Mouse (Mus musculus) large intestine, adult 2 months (tissue): ENCODE measurements around the gene Slain2. TPM values are rescaled to one million over a fixed set of nuclear protein-coding genes. Genes with fewer than 3 reads are reported as not detected.

ENCODE experiments used
- DNase-seq: peaks from one replicate; pipeline ENCODE4 v3.0.0-alpha.2; 2012; ENCODE audit warnings: low read depth, low spot score
- WGBS: fragments of 180-500 bp; shearing (Covaris S2); methylation state at CpG from one replicate; pipeline ENCODE4 v1.1.7; 2018; 5-methylcytosine and 5-hydroxymethylcytosine counted together
- polyA plus RNA-seq: library from polyadenylated mRNA; depleted of rRNA; stranded (reverse); fragments of >200 nt; gene quantifications from 2 replicates; pipeline ENCODE4 v1.2.3, GENCODE M21; 2012

The Slain2 gene
- polyA plus RNA-seq, 1 experiment = 14.8 TPM

GRCm38 (mm10) chr5:72896478-72897279, 17.4 kb upstream of the Slain2 start:
- DNase-seq = no peak
- WGBS = 66% methylated on average over 18 of the region's 18 CpGs

GRCm38 (mm10) chr5:72897998-72898397, 16.1 kb upstream of the Slain2 start:
- no peak for DNase-seq
- 67% methylated on average over 6 of the region's 6 CpGs for WGBS

DNA sequence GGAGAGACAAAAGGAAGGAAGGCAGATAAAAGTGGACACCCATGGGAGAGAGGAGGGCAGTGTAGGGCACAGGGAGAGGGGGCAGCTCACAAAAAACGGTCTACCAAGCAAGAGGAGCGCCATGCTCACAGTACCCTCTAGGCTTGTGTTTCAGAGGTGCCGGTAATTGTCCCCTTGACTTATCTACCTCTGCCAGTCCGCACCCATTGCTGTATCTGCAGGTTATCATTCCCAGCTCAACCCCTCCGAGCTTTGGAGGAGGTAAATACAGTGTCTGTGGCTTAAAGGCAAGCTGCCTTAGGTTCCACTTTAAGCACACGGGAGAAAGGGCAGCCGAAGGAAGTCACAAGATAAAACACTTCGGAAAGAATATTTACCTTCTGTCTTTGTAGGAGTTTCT, 14.8 kb upstream of the Slain2 start:
- 91% methylated on average over 8 of the region's 8 CpGs for WGBS
- no peak for DNase-seq

- no peak for DNase-seq
- 79% methylated on average over 4 of the region's 4 CpGs for WGBS
These were observed 12.2 kb upstream of the Slain2 start for GRCm38 (mm10) chr5:72901866-72902265.

DNA sequence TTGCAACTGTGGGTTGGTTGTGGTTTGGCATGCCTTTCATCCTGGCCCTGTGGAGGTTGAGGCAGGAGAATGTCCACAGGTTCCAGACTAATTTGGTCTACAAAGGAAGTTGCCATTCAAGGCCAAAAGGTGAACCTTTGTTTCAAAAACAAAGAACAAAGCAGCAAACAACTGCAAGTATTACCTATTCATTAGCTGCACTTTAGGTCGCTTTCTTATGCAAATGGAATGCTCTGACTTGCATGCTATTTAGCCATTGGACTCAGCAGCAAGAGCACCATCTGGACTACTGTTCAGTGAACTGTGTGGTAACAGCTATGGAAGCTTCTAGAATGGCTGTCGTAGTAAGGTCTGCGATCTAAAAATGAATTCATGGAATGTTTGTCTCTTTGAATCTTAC, 11.8 kb upstream of the Slain2 start:
- WGBS = 65% methylated on average over 3 of the region's 3 CpGs
- no peak for DNase-seq

- DNase-seq = no peak
- WGBS = 79% methylated on average over 3 of the region's 3 CpGs
These were observed 11.1 kb upstream of the Slain2 start for GRCm38 (mm10) chr5:72902876-72903516.

DNA sequence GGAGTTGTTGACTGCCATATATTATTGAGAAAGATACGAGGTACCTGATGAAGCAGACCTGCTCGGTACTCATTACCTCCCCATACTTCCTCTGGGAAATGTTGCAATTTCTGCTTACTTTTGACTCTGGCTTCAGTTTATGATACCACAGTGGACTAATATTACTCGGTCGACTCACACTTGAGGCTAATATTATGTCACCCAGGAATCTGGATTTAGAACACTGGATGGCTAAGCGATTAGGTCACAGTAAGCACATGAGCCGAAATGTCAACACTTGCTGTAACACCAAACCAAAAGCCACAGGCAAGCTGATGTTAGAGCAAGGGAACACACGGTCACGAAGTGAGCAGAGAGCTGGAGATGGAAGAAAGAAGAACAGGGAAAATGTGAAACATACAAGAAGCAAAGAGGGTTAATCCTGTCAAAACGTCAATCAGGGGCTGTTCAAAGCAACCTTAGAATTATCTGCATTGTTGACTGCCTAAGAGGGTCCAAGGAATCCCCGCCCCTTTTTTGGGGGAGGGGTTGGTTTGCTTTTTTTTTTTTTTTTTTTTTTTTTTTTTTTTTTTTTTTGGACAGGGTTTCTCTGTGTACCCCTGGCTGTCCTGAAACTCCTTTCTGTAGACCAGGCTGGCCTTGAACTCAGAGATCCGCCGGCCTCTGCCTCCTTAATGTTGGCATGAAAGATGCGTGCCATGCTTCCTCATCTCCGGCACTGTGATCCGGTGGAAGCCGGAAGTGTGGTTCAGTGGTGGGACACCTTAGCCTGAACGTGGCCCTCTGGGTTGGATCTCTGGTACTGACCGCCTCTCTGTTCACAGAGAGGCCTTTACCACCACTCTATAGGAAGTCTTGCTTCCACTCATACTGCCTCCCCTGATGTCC, 9.0 kb upstream of the Slain2 start:
- no peak for DNase-seq
- WGBS = 64% methylated on average over 18 of the region's 18 CpGs

GRCm38 (mm10) chr5:72907402-72907801, 6.7 kb upstream of the Slain2 start:
- no peak for DNase-seq
- 87% methylated on average over 6 of the region's 6 CpGs for WGBS

DNA sequence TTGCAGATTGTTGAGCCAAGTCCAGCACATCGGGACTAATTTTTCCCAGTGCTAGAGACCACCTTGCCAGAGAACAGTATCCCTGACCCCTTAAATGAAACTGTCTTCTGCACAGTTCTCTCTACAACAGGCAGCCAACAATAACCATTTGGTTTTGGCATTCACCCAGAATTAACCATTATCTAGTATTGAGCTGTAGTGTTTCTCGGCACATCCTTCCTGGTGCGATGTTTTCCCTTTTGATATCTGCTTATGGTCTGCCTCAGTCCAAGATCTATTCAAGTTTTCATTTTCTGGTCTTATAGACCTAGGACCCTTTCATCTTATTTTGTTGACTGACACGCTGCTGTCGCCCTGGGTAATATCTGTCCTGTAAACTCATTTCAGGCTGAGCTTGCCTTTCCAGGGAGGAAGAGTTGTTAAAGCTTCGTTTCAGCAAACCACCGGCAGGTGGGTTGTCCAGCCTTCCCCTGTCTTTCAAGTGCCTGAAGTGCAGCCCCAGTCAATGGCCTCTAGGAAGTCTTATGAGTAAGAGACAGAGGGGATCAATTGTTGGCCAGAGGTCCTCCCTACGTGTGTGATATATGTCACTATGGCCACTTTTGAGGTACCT, 5.7 kb upstream of the Slain2 start:
- no peak for DNase-seq
- 61% methylated on average over 8 of the region's 8 CpGs for WGBS

DNA sequence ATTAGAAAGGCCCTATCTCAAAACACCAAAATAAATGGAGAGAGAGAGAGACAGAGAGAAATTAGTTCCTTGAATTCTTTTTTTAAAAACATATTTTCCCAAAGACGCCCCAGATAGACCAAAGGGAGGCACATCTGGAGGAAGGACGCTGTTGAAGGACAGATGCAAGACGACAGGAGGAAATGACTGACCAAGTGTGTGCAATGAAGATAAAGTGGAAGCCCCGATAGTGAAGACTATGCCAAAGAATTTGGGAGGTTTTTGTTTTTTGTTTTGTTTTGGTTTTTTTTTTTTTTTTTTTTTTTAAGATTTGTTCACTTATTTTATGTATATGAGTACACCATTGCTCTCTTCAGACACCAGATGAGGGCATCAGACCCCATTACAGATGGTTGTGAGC, 4.7 kb upstream of the Slain2 start:
- 85% methylated on average over 4 of the region's 4 CpGs for WGBS
- no peak for DNase-seq

DNA sequence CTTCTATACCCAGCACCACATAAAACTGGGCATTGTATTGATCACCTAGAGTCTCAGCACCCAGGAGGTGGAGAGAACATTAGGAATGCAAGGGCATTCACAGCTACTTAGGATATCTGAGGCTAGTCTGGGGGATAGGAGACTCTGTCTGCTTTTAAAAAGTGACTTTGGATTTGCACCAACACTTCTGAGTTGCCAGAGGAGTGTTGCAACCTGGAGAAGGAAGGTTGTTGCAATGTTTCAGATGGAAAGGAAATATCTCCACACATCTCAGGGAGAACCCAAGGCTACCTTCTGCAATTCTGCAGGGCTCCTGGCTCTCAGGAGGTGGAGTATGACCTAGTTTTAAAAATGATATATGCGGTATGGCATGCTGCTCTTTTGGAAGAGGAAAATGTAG, 3.7 kb upstream of the Slain2 start:
- 87% methylated on average over 1 of the region's 1 CpGs for WGBS
- DNase-seq = no peak

- no peak for DNase-seq
- WGBS = 94% methylated on average over 3 of the region's 3 CpGs
These were observed 2.8 kb upstream of the Slain2 start for GRCm38 (mm10) chr5:72911284-72911683.

DNA sequence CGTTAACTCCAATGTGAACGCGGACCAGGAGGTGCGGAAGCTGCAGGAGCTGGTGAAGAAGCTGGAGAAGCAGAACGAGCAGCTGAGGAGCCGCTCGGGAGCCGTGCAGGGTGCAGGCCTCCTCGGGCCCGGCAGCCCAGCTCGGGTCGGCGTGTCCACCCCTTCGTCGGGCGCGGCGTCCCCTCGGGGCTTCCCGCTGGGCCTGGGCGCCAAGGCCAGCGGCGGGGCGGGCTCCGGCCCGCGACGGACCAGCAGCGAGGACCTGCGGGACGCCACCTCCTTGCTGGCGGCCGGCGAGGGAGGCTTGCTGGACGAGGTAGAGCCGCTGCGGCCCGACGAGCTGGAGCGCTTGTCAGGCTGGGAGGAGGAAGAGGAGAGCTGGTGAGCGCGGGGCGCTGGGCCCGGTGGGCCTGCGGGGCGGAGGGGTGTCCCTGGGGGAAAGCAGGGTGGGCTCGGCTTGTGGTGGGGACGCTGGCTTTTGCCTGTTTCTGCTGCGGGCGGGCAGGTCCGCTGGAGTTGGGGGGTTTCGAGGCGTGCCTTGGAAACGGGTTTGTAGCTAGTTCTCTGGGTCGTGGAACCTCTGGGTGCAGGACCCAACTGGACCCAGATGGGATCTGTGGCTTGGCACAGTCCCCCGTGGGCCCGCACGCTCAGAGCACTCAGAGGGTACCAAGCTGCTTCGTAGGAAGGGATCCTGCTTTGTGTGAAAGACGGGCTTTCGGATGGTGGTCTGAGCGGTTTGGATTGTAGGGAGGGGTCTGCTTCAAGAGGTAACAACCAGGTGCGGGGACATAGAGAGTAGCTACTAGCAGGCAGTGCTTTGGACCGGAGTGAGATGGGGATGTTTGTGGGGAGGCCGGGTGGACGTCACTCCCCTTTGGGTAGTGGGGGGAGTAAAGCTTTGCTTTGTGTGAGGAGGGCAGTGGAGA, 793 bp downstream of the Slain2 start:
- DNase-seq = no peak
- WGBS = under 1% methylated on average over 66 of the region's 66 CpGs

GRCm38 (mm10) chr5:72916048-72916447, 1.9 kb downstream of the Slain2 start:
- DNase-seq = no peak
- WGBS = 38% methylated on average over 4 of the region's 4 CpGs

DNA sequence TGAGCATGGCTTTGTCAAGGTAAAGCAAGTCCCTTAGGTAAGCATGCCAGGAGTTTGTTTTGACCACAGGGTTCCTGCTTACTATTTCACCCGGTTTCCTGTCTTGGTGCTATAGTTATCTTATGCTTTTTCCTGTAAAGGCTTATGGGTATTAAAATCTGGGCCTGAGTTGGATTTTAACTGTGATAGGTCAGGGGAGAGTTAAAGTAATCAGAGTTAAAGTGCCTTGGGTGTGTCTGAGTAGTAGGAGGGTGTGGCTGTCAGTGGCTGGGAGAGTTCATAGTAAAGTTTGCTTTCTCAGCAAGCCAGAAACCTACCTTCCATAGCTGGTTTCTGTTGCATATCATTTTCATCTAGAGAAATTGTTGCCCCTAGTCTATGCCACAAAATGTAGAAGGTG, 2.7 kb downstream of the Slain2 start:
- DNase-seq = no peak
- 3% methylated on average over 1 of the region's 1 CpGs for WGBS

DNA sequence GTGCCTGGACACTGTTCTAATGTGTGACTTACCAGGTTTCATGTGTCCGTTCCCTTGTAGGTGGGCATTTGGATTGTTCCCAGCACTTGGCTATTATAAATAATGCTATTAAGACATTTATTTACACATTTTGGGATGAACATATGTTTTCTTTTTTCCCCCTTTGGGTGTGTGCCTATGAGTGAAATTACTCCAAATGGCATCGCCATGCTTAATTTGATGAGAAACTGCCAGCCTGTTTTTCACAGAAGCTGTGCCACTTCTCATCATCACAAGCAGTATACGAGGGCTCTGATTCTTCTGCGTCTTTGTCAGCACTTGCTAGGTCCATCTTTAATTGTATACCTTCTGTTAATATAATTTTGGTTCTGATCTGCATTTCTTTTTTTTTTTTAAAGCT, 6.3 kb downstream of the Slain2 start:
- no peak for DNase-seq
- WGBS = 92% methylated on average over 4 of the region's 4 CpGs

DNA sequence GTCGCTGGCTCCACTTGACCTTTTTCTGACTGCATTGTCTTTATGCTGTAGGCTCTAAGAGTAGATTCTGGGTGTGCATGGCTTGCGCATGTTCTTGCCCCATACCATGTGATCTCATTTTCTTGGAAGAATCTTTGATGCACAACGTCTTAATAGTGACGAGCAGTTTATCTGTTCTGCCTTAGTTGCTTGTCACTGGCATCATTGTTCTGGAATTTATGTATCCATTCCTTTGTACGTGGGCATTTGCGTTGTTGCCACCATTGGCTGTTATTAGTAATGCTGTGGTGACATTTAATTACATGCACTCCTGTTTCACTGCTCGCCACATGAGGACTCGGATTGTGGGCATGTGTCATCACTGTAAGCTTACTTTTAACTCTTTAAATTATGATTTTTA, 7.1 kb downstream of the Slain2 start:
- WGBS = 88% methylated on average over 8 of the region's 8 CpGs
- DNase-seq = no peak

GRCm38 (mm10) chr5:72922796-72923195, 8.7 kb downstream of the Slain2 start:
- WGBS = 69% methylated on average over 3 of the region's 3 CpGs
- no peak for DNase-seq

- DNase-seq = no peak
These were observed 13.0 kb downstream of the Slain2 start for GRCm38 (mm10) chr5:72927074-72927473.
